Mouse (Mus musculus) left cerebral cortex, adult 11 months (tissue): ENCODE data around the gene Fam205a2.
"Not testable (repeated sequence)": the region's sequence is repeated elsewhere in the genome, so short reads cannot be mapped to it uniquely, and the experiment has no call there.

Source experiments
- DNase-seq: peaks from one replicate; pipeline ENCODE4 v3.0.0; 2022; ENCODE audit warnings: low spot score

The Fam205a2 gene

DNA sequence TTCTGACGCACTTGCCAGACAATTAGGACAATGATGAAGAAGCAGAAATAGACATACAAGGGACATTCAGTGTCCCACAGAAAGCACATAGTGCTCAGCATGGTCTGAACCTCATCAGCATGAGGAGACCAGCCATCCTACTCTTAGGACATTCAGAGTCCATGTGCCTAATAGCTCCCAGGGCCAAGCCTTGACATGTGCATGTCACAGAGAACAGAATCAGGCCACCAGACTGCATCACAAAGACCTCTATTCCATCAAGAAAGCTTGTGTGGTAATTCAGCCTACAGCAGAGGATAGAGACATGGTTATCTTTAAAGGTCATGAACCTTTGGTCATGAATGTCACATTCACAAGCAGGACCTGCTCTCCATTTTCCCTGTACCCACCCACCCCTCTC lies at the start of gene Fam205a2:
Fam205a2 (minus strand) TSS at position 101 of the 400 bp plus-strand sequence.
- DNase-seq = not testable (repeated sequence)
